Mouse (Mus musculus) Patski (cell line): ENCODE measurements around the gene Il2ra. TPM values are rescaled to one million over a fixed set of nuclear protein-coding genes. Genes with fewer than 3 reads are reported as not detected.
A peak's percentile ranks its signal among the peaks of the same experiment; 100 is the strongest.
"Not testable (repeated sequence)": the region's sequence is repeated elsewhere in the genome, so short reads cannot be mapped to it uniquely, and the experiment has no call there.

Experiments
- ATAC-seq: fragments of 100-300 bp; one replicate; pipeline ENCODE4 v1.8.0; 2021
- CTCF ChIA-PET: fragments of 350-600 bp; sonication (Branson Sonifier 250); formaldehyde crosslinking; loops from one replicate; lab custom pipeline; 2022; ENCODE audit warnings: inconsistent platforms; lab: Charles Lee
- POLR2A ChIA-PET: fragments of 350-600 bp; sonication (Branson Sonifier 250); formaldehyde crosslinking; loops from one replicate; lab custom pipeline; 2022; ENCODE audit warnings: antibody characterized with exemption, inconsistent platforms; lab: Charles Lee
- DNase-seq: peaks from one replicate; pipeline ENCODE4 v3.0.0-alpha.2; 2011; ENCODE audit warnings: low read depth, low spot score
- H3K27me3 ChIP-seq: fragments of 371-371 bp; one replicate; pipeline ENCODE4 v1.5.1; 2021
- CTCF ChIP-seq: fragments of 100-300 bp; IDR thresholded peaks from one replicate; pipeline ENCODE4 v1.5.1; 2021
- in situ Hi-C: fragments of 300-500 bp; cut with MboI; formaldehyde crosslinking; loops from 3 replicates; pipeline ENCODE4 v1.11.1; 2018; ENCODE audit warnings: low pct_unique_long_range_greater_than_20kb, mixed read lengths
- polyA plus RNA-seq: library from polyadenylated mRNA; unstranded; gene quantifications from one replicate; pipeline ENCODE4 v1.2.3, GENCODE M21; 2021

Il2ra gene
- polyA plus RNA-seq, 1 experiment from 2014 or later: not detected

- TF ChIP-seq CTCF: no peak
- peaks cover 16% of the 10 kb centered on the region for H3K27me3 ChIP-seq
- ChIA-PET POLR2A (no interaction called here), CTCF (interaction anchor here (1.3 to 3.2 kb wide), 3 partner anchors 12 to 29 kb away, joined by 3 to 13 read pairs (median 3); no protein-coding TSS in a partner anchor)
- no peak for DNase-seq
- in situ Hi-C loops: no loop called here
- ATAC-seq: no peak
These were observed 56.4 kb downstream of the Il2ra start for GRCm38 (mm10) chr2:11698994-11699393.

- in situ Hi-C loops: no loop called here
- POLR2A ChIA-PET: no interaction called here
These were observed 57.3 kb downstream of the Il2ra start for GRCm38 (mm10) chr2:11699905-11700304.

GRCm38 (mm10) chr2:11705201-11706025 lies 62.8 kb downstream of the Il2ra start, which contains the start of gene Il15ra:
Gene Il15ra, plus strand, starts transcription at chr2:11705290.
- in situ Hi-C loops: no loop called here
- ChIA-PET POLR2A (no interaction called here), CTCF (interaction anchor here (1.5 kb wide), 1 partner anchor 18 kb away, joined by 3 read pairs; no protein-coding TSS in a partner anchor)
- DNase-seq (no peak), ATAC-seq (peak; percentile 66)
- no peak for TF ChIP-seq CTCF
- peaks cover 16% of the 10 kb centered on the region for H3K27me3 ChIP-seq

More at GRCm38 (mm10) chr2:11699905-11700304, 57.3 kb downstream of the Il2ra start:
- no peak for ATAC-seq
- DNase-seq: no peak
- CTCF ChIA-PET: interaction anchor here (3.2 kb wide), 1 partner anchor 13 kb away, joined by 13 read pairs; no protein-coding TSS in a partner anchor
- H3K27me3 ChIP-seq: peaks cover 16% of the 10 kb centered on the region
- TF ChIP-seq CTCF: no peak

- TF ChIP-seq CTCF: no peak
- DNase-seq (no peak), ATAC-seq (no peak)
- ChIA-PET CTCF (interaction anchor here (1.5 kb wide), 1 partner anchor 18 kb away, joined by 3 read pairs; no protein-coding TSS in a partner anchor), POLR2A (no interaction called here)
- peaks cover 15% of the 10 kb centered on the region for H3K27me3 ChIP-seq
- in situ Hi-C loops: no loop called here
These were observed 63.6 kb downstream of the Il2ra start for GRCm38 (mm10) chr2:11706030-11706745.

GRCm38 (mm10) chr2:11706746-11707065 lies 64.1 kb downstream of the Il2ra start:
- H3K27me3 ChIP-seq: peaks cover 11% of the 10 kb centered on the region
- POLR2A ChIA-PET: no interaction called here
- ATAC-seq (no peak), DNase-seq (no peak)
- CTCF ChIA-PET: no interaction called here
- in situ Hi-C loops: no loop called here
- TF ChIP-seq CTCF: no peak

- ChIA-PET POLR2A (no interaction called here), CTCF (no interaction called here)
- in situ Hi-C loops: no loop called here
- TF ChIP-seq CTCF: no peak
- ATAC-seq (no peak), DNase-seq (no peak)
- H3K27me3 ChIP-seq: no peaks in the 10 kb centered on the region
These were observed 65.9 kb downstream of the Il2ra start for GRCm38 (mm10) chr2:11708538-11708937.

GRCm38 (mm10) chr2:11710101-11710500 lies 67.5 kb downstream of the Il2ra start:
- ATAC-seq, H3K27me3 ChIP-seq, in situ Hi-C loops, DNase-seq: not testable (repeated sequence)
- POLR2A ChIA-PET: interaction anchor here (1.2 kb wide), 1 partner anchor 82 kb away, joined by 6 read pairs; no protein-coding TSS in a partner anchor
- peak; percentile 51 for TF ChIP-seq CTCF
- CTCF ChIA-PET: interaction anchor here (1.0 to 1.2 kb wide), 2 partner anchors 20 to 24 kb away, joined by 3 read pairs; no protein-coding TSS in a partner anchor

- TF ChIP-seq CTCF: no peak
- in situ Hi-C loops: no loop called here
- ChIA-PET POLR2A (no interaction called here), CTCF (interaction anchor here (0.9 to 1.5 kb wide), 3 partner anchors 9 to 26 kb away, joined by 3 read pairs; no protein-coding TSS in a partner anchor)
- H3K27me3 ChIP-seq: no peaks in the 10 kb centered on the region
- DNase-seq (no peak), ATAC-seq (no peak)
These were observed 69.9 kb downstream of the Il2ra start for GRCm38 (mm10) chr2:11712483-11712990.

GRCm38 (mm10) chr2:11713021-11713420 lies 70.4 kb downstream of the Il2ra start:
- POLR2A ChIA-PET: no interaction called here
- CTCF ChIA-PET: interaction anchor here (0.9 to 1.5 kb wide), 3 partner anchors 9 to 26 kb away, joined by 3 read pairs; no protein-coding TSS in a partner anchor
- no peak for TF ChIP-seq CTCF
- in situ Hi-C loops: no loop called here
- H3K27me3 ChIP-seq: no peaks in the 10 kb centered on the region
- ATAC-seq (no peak), DNase-seq (no peak)

- TF ChIP-seq CTCF: no peak
- CTCF ChIA-PET: interaction anchor here (0.6 kb wide), 1 partner anchor 50 kb away, joined by 3 read pairs; no protein-coding TSS in a partner anchor
These were observed 71.9 kb downstream of the Il2ra start for GRCm38 (mm10) chr2:11714535-11714934.

More at GRCm38 (mm10) chr2:11714535-11714934, 71.9 kb downstream of the Il2ra start:
- POLR2A ChIA-PET: no interaction called here
- ATAC-seq: no peak
- in situ Hi-C loops: no loop called here
- no peaks in the 10 kb centered on the region for H3K27me3 ChIP-seq
- no peak for DNase-seq
